Mouse (Mus musculus) urinary bladder, postnatal 14 days (tissue): ENCODE measurements at regions not wholly inside any gene's neighbourhood (a gene's known extent, or its start where the extent isn't known, plus 50 kb on each side); places are given as distances from the start of the nearest gene placed in this dataset.

ENCODE experiments used
- DNase-seq: peaks from one replicate; pipeline ENCODE4 v3.0.0; 2021; ENCODE audit warnings: low spot score

DNA sequence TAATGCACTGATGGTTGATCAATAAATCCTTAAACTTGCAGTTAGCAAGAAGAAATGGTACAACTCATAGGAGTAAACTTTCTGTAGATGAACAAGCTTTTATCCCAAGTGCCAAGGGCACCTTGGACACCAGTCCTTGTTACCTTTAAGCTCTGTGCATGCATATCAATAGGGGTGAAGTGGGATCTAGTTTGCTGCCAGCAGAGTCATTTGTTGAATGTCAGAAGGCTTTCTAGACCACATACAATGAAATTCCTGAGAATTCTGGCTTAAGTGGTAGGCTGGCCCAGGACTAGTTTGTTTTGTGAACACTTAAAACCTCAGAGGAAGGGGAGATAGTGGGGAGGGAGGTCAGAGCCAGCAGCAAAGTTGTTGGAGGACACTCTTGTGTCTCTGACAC lies 437.9 kb upstream of the 4930412O13Rik start:
- no peak for DNase-seq

DNA sequence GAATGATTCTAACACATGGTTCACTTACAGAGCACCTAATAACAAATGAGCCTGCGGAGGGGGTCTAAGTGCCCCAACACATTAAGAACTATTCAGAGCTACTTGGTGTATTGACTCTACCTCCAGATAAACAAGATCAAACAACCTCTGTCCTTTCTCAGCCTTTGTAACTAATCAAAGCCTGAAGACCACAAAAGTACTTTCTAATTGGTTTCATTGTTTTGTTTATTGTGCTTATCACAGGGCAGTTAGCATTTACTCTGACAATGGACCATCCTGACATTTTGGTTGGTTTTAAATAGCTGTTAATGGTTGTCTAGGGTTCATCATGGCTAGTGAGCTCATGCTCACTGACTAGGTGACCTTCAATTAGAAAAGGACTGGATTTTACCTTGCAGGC lies 435.2 kb upstream of the 4930412O13Rik start:
- no peak for DNase-seq

DNA sequence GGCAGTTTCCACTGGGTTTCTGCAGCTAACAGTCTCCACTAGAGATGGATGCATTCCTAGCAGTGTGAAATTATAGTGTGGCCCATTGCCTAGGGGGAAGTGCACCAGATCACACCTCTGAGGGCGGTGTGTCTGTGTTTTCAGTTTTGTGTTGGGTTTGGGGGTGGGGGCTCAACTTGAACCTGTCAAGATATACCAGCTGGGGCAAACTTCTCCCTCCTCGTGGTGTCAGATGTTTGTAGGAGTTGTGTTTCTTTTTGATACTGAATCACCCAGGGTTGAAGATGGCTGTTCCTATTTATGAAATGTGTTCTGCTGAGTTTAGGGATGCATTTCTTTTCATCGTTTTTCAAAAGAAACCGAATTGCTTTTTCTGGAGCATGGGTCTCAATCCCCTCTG lies 416.6 kb upstream of the 4930412O13Rik start:
- no peak for DNase-seq

DNA sequence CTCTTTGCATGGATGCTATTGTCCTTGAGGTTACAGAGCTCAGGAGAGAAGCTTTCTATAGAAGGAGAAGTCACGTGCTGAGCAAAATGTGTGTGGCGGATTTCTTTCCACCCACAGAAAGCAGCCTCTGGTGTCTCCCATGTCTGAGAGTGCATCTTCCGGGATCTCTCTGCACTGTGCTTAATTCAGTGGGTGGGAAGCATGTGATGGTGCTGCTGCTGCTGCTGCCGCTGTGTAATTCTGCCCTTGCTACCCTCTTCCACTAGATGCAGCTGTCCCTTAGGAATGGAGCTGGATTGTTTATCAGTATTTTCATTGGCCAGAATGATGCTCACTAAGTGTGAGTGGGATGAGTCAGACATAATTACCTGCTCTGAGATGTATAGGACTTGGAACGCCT lies 416.2 kb upstream of the 4930412O13Rik start:
- DNase-seq, result no peak

DNA sequence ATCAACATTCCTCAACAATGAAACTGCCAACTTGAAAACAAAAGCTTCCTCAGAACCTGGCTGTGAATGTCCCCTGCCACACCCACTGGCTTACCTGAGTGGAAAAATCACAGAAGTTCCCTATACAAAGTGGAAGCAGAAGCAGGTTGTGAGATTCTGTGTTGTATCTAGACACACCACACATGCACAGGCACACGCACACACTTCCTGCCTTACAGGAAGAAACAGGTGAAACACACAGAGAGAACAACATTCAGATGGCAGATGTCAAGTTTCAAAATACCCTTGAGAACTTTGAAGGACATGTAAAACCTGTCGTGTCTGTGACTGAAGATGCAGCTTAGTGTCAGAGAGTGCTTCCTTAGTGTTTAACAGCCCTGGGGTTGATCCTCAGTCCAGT lies 413.5 kb upstream of the 4930412O13Rik start:
- no peak for DNase-seq

DNA sequence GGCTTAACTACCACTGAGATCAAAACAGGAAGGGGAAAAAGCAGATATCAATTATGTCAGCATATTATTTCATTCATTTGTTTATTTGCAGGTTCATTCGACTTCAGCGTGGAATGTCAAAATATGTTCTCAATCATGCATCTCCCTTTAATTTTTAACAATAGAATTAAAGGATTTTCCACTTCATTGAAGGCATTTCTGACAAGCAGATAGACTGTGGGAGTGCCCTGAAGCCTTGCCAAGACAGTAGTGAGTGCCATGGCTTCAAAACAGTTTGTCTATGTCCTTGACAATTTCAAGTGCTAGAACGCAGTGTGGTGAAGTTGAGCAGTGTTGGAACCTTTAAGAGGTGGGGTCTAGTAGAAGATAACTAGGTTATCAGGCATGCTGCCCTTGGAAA lies 412.4 kb upstream of the 4930412O13Rik start:
- no peak for DNase-seq

DNA sequence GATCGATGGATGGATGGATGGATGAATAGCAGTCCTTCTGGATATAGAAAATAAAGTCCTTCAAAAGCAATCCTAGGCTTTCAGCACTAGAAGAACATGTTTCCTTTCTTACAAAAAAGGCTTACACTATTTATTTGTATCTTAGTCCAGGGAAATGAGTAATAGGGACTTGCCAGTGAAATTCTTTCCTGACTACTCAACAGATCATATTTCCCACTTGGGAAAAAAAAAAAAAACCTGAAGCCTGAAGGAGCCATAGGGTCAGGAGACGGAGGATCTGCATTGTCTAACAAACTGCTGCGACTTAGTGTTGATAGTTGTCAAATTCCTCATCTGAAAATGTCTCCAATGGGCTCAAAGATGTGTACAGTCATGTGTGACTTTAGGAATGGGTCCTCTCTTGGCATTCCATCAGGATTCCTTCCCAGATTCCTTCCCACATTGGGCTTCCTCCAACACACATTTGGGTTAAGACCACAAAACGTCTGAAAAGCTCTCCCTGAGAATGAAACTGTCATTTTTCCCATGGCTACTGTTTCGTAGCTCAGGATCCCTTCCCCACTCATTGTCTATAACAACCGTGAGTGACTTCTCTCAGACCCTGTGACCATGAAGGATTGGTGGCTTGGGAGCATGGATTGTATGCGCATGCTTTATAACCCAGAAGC lies 399.2 kb upstream of the 4930412O13Rik start:
- no peak for DNase-seq

DNA sequence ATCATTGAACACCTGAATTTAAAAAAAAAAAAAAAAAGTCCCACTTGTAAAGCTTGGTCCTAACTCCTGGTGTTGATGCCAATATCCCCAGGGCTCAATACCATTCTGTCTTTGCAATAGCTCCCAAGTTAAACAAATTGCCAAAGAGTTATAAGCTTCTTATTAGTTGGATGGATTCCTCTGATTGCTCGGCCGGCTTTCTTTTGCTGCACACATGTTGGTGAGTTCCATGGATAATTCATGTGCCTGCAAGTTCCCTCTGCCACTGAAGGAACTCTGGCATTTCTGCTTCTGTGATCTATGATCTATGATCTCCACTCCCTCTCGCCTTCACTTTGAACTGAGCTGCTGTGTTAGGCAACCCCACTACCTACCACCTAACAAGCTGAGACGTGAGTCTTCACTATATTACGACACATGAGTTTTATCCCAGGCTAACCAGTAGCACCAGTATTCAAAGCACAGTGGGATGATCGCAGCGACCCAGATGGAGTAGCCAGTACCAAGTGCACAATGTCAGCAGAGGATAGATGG lies 393.6 kb upstream of the 4930412O13Rik start:
- DNase-seq, result peak; percentile 4

DNA sequence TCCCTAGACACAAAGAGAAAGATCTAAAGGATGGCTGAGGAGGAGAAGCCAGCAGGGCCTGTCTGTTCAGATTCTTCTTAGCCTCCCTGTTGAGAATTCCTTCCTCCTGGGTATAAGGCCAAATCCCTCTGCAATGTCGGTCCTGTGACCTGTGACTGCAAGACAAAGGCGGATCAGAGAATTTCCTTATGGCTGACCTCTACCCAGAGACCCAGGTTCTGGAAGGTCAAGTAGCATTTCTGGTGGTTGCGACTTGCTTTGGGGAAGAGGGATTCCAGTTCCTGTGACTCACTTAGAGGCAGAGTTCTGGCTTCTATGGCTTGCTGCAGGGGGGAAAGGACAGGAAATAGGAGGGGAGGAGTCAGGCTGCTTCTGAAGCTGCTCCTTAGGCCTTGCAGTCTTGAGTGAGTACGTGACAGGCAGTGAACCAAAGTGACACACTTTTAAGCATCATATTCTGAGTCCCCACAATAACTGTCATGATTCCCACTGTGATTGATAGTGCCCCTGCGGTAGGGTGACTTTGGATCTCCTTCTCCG lies 387.4 kb upstream of the 4930412O13Rik start:
- DNase-seq, result no peak

DNA sequence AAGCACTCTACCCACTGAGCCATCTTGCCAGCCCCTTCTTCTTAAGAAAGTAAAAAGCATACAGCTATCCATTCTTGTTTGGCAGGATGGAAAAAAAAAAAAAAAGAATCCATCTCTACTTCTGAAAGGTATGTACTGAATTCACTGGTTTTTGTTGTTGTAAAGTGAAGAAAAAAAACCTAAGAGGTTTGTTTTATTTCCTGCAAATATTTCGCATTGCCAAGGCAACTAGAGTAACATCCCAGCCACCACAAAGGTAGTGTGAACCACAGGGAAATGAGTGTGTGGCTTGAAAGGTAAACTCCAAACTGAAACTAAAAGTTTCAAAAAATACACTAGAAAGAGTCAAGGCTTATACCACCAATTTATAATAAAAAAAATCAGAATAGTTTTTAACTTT lies 361.0 kb upstream of the 4930412O13Rik start:
- DNase-seq, result no peak

DNA sequence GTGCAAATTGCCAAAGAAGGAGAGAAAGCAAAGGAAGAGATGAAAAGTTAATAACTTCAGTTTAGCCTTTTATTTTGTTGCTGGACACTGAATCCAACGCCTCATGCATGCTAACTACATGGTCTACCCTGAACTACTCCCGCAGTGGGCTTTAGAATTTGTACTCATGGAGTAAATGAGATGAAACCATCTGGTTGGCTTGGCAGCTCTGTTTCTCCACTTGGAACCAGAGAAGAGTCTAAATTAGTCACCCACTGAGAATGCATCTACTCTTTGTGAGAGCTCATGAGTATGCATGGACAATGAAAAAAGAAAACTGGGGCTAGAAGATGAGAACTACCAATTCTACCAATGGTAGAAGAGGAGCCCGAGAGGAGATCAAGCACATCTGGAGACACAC lies 355.1 kb upstream of the 4930412O13Rik start:
- DNase-seq, result no peak

DNA sequence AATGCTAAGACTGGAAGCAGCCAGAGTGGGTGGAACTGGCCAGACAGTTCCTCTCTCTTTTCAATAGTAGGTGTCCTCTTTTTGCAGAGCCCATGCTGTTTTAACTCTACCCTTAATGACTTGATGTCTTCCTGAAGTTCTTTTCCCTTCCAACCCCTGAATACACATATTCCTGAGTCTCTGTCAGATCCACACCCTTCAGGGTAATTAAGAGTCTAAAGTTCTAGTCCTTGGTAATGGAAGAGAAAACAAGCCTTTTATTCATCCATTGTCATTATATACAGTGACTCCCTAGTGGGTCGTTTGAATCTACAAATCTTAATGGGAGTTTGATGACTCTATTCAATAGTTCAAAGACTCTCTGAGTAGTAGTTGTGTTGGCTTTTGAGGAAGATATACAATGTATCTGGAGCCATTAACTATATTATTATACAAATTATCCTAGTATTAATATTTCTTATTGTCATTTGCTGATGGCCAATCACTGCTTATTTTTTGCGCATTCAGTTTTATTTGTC lies 345.9 kb upstream of the 4930412O13Rik start:
- no peak for DNase-seq

DNA sequence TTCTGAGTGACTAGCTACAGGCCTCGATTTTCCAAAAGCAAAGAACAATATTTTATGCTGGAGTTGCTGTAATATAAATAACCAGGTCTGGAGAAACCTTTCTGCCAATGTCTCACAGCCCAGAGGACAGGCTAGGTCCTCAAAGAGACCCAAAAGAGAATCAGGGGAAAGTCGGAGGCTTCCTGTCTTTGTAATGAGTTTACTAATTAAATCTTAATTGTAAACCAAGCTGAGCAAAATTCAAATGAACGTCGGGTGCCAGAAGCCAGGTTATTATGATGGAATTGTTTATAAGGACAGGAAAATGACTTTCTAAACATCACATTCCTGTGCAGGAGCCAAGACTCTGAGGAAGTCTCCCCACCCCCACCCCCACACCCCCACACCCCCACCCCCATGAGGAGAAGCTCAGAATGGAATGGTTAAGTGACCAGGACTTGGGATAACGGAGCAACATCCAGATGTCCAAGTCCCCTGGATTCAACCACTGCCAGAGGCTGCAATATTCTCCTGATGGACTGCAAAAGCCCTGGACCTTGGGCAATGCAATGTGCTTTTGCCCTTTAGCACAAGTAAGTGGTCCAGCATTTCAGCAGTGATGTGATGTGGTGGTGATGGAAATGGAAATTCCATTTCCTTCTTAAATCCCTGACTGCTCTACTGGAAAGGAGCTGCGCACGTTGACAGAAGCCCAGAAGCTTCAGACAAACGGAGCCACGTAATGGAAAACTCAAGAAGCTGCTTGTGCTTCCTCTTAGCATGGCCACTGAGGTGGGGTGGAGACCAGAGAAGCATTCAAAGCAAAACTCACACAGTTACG lies 333.1 kb upstream of the 4930412O13Rik start:
- no peak for DNase-seq

DNA sequence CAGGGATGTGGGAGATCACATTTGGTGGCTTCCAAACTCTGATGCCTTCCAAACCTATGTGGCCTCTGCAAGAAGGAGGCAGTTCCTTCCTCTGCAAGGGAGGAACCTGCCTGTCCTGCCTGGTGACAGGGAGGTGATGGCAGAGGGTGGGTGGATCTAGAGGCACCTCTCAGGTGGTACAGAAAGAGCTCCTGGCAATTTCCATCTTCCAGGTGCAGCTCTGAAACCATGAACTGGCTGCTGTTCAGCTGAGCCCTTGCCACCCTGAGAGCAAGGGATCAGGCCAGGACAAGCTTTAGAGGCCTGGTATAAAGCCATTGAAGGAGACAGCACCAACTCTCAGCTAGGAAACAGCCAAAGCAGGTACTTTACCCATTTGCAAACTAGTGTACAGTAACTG lies 327.7 kb upstream of the 4930412O13Rik start:
- DNase-seq, result no peak

DNA sequence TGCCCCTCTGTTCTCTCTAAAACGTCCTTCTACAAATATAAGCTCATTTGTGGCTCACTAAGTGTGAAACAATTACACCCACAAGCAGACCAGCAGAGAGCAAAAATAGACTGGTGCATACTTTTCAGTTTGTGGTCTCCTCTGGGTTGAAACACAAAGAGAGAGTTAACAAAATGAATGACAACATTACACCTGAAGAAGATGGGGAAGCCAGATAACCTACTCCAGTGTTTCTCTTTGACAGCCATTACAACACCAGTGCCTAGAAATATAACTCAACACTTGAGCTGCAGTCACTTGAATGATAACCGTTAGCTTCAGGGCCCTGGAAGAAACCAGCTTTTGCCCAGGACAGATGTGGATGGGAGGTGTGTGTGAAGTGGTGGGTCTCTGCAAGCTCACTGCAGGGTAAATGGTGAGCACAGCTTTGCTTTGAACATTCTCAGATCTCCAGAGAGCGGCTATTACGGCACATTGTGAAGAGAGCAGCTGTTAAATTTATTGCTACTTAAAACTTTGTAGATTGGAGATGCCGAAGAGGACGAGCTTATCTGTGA lies 316.5 kb upstream of the 4930412O13Rik start:
- DNase-seq, result no peak

DNA sequence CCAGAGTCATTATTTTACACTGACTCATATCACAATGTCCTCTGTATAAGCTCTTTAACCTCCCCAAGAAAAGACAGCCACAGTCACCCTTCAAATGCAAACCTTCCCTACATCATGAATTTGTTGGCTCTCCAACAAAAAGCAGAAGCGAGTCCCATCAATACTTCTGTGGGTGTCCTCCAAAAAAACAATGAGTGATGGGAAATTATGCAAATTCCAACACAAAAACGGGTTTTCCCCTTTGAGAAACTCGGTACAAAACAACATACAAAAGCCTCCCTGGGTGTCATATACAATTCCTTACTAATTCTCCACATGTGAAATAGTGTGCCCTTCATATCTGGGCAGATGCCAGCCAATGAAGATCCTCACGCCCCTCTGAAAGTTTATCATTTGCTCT lies 311.8 kb upstream of the 4930412O13Rik start:
- DNase-seq, result no peak

DNA sequence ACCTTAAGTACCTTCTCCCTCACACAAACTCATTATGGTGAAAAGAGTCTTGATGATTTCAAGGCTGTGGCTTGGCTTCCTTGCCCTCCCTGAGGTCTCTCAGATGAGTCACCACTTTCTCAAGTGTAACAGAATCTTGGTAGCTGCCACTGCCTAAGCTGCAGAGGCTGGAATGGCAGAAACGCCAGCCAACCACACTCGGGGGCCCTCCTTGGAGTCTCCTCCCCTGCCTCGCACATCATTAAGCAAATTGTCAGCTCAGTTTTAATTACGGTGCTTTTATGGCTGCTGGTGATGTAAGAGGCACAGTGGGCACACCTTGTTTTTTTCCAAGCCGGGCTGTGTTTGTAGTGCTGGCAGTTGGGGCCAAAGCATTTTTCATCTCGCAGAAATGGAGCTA lies 306.9 kb upstream of the 4930412O13Rik start:
- no peak for DNase-seq

DNA sequence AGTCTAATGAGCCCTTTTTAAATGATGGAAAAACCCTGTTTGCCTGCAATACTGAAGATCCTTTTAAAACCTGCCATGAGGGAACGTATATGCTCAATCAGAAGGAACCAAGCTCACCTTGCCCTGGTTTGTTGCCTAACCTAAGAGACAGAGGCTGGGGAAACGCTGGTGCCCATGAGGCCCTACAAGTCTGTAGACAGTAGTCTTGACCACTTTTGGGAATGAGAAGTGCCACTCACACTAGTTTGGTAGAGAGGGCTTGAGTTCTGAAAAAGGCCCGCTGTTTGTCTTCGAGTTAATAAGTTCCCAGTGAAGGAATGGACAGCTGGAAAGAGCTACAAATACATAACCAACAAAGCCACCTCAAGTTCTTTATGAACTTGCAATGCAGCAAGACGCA lies 306.4 kb upstream of the 4930412O13Rik start:
- DNase-seq, result no peak

DNA sequence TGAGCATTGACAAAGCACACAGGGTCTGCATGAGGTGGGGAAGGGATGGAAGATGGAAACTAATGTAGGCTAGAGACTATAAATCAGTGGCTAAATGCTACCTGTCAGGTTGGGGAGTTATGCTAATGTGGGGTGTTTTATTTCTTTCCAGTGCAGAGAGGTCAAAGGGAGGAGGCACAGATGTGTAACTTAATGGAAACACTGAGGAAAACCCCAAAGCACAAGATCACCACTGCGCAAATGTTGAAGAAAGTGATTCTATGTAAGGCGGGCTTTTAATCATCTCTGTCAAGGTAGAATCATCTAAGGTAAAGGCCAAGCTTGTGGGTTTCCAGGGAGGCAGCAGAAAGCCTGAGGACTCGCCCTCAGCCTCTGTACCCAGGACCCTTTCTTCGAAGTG lies 303.2 kb upstream of the 4930412O13Rik start:
- no peak for DNase-seq

DNA sequence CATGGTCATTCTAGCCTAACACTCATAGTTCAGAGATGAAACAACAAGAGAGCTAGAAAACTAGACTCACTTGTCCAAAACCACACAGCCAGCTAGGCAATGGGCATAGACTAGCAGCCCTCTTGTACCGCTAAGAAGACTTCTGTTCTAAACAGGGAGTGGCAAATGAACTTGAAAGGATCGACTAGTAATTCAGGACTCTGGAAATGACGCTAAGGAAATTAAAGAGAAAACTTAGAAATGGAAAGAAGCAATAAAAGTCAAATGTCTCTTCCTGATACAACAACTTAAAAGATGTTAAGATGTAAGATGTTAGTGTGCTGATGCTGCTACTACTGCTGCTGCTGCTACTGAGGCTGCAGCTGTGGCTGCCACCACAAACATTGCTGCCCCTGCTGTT lies 293.7 kb upstream of the 4930412O13Rik start:
- DNase-seq, result no peak

DNA sequence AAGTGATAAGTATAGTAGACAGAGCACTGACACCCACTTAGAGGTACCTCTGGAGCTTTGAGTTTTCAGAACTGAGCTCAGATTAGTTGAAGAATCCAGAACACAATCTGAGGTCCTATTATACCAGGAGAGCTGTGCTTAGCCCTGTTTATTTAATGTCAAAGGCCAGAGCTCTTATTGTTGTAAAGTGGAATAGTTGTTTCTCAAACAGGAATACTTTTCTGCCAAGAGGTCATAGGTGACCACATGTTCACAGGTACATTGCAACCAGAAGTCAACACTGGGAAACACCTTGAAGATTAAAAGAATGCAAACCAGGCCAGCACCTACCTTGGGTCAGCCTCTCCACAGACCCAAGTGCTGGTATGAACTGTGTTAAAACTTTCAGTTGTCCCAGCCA lies 291.9 kb upstream of the 4930412O13Rik start:
- DNase-seq, result no peak

DNA sequence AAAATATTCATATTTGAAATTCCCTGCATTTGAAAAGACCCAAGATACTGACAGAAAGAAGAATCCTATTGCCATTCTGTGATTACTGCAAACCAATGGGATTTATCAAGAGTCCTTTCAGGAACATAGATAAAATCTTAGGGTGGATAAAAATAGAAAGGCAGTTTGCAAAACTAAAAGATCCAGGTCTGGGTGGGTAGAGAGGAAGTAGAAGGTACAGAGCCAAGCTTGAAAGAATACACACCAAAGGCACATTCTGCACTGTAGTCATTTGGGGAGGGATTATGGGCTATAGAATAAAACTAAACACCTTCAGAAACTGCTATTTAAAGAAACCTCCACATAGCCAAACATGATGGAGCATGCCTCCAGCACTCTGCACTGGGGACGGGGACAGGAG lies 288.5 kb upstream of the 4930412O13Rik start:
- DNase-seq, result no peak

DNA sequence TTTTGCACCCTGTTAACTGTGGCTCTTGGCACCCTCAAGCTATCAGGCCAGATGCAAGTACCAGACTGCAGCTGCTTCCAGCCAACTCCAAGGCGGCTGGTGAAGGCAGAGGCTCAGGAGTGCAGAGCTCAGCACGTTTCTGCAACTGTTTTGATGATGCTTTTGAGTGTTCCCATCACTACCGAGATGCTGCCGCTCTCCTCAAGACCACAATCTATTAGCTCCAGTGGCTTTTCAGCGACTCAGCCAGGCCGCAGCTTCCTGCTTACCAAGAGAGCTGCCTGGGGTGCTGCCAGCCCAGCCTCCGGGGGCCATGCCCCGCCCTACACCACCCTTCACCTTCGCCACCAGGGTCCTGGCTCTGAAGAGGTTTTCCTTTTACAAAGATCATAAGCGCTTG lies 287.1 kb upstream of the 4930412O13Rik start:
- DNase-seq, result no peak
